Mouse (Mus musculus) liver, postnatal 0 days (tissue): ENCODE data around the gene Slc16a3.

Source experiments
- CTCF ChIP-seq: sonication (generic); IDR thresholded peaks from 2 replicates; pipeline ENCODE4 v1.5.1; 2016; ENCODE audit warnings: antibody characterized with exemption, low read depth
- EP300 ChIP-seq: IDR thresholded peaks from 2 replicates; pipeline ENCODE4 v1.6.1; 2016; ENCODE audit warnings: antibody characterized with exemption, low read depth, mild to moderate bottlenecking

GRCm38 (mm10) chr11:120922528-120922927, 25.8 kb upstream of the Slc16a3 start:
- no peak for TF ChIP-seq EP300
- TF ChIP-seq CTCF = no peak
